Mouse (Mus musculus): ENCODE results near the gene Atf6.

DNA sequence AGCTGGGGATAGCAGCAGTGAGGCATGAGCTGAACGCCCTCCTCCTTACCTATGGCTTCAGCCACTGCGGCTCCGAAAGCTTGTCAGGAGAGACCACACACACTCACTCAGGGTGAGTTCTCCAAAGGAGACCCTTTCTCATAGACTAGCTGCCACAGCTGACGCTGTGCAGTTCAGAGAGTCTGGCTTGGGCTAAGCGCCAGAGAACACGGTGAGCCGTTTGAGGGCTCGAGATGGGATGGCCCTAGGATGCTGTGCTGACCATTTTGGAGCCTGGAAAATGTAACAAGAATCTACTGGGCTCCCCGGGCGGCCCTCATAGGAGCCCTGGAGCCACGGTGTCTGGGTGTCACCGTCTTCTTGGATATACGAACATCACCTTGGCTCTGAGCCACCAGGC is 208.3 kb downstream of the Atf6 start:
- no peak for TF ChIP-seq CTCF (IDR thresholded peaks at IDR 0.05; ENCODE audit: control insufficient read depth, insufficient read depth, insufficient read length)
- TF ChIP-seq USF1 (IDR thresholded peaks at IDR 0.05; ENCODE audit: low read depth), result no peak
- no peak for TF ChIP-seq MYOG (IDR thresholded peaks at IDR 0.05; ENCODE audit: control insufficient read depth, extremely low read depth, insufficient read length)
- TF ChIP-seq MYOD1 (IDR thresholded peaks at IDR 0.05; ENCODE audit: control insufficient read depth, insufficient read length, low read depth), result no peak
- no peak for TF ChIP-seq MAX (IDR thresholded peaks at IDR 0.05)
- no peak for TF ChIP-seq CEBPB (IDR thresholded peaks at IDR 0.05; ENCODE audit: low read depth)

Measured in C2C12 (cell line).